Mouse (Mus musculus) forebrain, embryonic 16.5 days (tissue): ENCODE measurements around the gene Tmem43. TPM values are rescaled to one million over a fixed set of nuclear protein-coding genes. Genes with fewer than 3 reads are reported as not detected.
A peak's percentile ranks its signal among the peaks of the same experiment; 100 is the strongest.
"Not testable (repeated sequence)": the region's sequence is repeated elsewhere in the genome, so short reads cannot be mapped to it uniquely, and the experiment has no call there.

Experiments used
- ATAC-seq: fragments of 200-750 bp; cut with Nextera tagmentation; 2 replicates; pipeline ENCODE4 v1.8.0; 2017; ENCODE audit warnings: mild to moderate bottlenecking, moderate library complexity
- H3K27ac ChIP-seq: fragments of 300-500 bp; sonication (generic); 2 replicates; pipeline ENCODE4 v1.5.1; 2014; ENCODE audit warnings: low read length, control low read depth
- H3K27me3 ChIP-seq: fragments of 300-500 bp; sonication (generic); replicated peaks from 2 replicates; pipeline ENCODE4 v1.6.1; 2014; ENCODE audit warnings: low read length; ENCODE audit not compliant: control insufficient read depth, insufficient read depth
- H3K36me3 ChIP-seq: fragments of 300-500 bp; sonication (generic); 2 replicates; pipeline ENCODE4 v1.6.1; 2014; ENCODE audit not compliant: control insufficient read depth, insufficient read depth
- H3K4me1 ChIP-seq: fragments of 300-500 bp; sonication (generic); replicated peaks from 2 replicates; pipeline ENCODE4 v1.6.1; 2014; ENCODE audit warnings: low read length; ENCODE audit not compliant: control insufficient read depth, insufficient read depth
- H3K4me2 ChIP-seq: fragments of 300-500 bp; sonication (generic); 2 replicates; pipeline ENCODE4 v1.6.1; 2014; ENCODE audit warnings: mild to moderate bottlenecking, low read length, control low read depth
- H3K4me3 ChIP-seq: fragments of 300-500 bp; sonication (generic); replicated peaks from 2 replicates; pipeline ENCODE4 v1.5.1; 2014; ENCODE audit warnings: mild to moderate bottlenecking, low read length, control low read depth
- H3K9ac ChIP-seq: fragments of 300-500 bp; sonication (generic); replicated peaks from 2 replicates; pipeline ENCODE4 v1.6.1; 2014; ENCODE audit warnings: low read depth, low read length, control low read depth
- H3K9me3 ChIP-seq: fragments of 300-500 bp; sonication (generic); 2 replicates; pipeline ENCODE4 v1.6.1; 2016; ENCODE audit warnings: low read length; ENCODE audit not compliant: control insufficient read depth
- WGBS: fragments of 180-500 bp; shearing (Covaris S2); extraction: QIAGEN DNeasy Blood & Tissue Kit; methylation state at CpG from one replicate; pipeline ENCODE4 v1.1.7; 2014; 5-methylcytosine and 5-hydroxymethylcytosine counted together
- polyA plus RNA-seq: library from polyadenylated mRNA; unstranded; fragments of >200 nt; fragmentation: Nextera tagmentation; extraction: Ambion mirVana; gene quantifications from 2 replicates; pipeline ENCODE4 v1.2.1, GENCODE M21; 2015

Gene Tmem43
- polyA plus RNA-seq, 1 experiment from 2014 or later = 60.6 TPM

GRCm38 (mm10) chr6:91459471-91459870 is 14.0 kb upstream of the Tmem43 start:
- Histone ChIP-seq H3K27me3 (no peaks in the 10 kb centered on the region), H3K4me3 (no peak overlapping the region), H3K4me2 (no peak overlapping the region), H3K9me3 (no peaks in the 10 kb centered on the region), H3K27ac (no peak overlapping the region), H3K9ac (no peak overlapping the region), H3K36me3 (no peaks in the 10 kb centered on the region; the same call in 1 of the 2 replicates), H3K4me1 (no peaks in the 10 kb centered on the region)
- 96% methylated on average over 1 of the region's 1 CpGs for WGBS
- ATAC-seq = no peak

GRCm38 (mm10) chr6:91465756-91466155 is 7.7 kb upstream of the Tmem43 start:
- Histone ChIP-seq H3K9me3 (no peaks in the 10 kb centered on the region), H3K4me2 (no peak overlapping the region), H3K36me3 (peaks cover 2% of the 10 kb centered on the region; the same call in 1 of the 2 replicates), H3K4me1 (no peaks in the 10 kb centered on the region), H3K4me3 (no peak overlapping the region), H3K9ac (no peak overlapping the region), H3K27me3 (no peaks in the 10 kb centered on the region), H3K27ac (no peak overlapping the region)
- 92% methylated on average over 2 of the region's 2 CpGs for WGBS
- ATAC-seq = no peak

- H3K27ac ChIP-seq = no peak overlapping the region
- H3K4me2 ChIP-seq = no peak overlapping the region
- H3K27me3 ChIP-seq = no peaks in the 10 kb centered on the region
- no peaks in the 10 kb centered on the region for H3K9me3 ChIP-seq
- WGBS = 86% methylated on average over 1 of the region's 1 CpGs
- H3K9ac ChIP-seq = no peak overlapping the region
- no peak overlapping the region for H3K4me3 ChIP-seq
- peaks cover 7% of the 10 kb centered on the region for H3K4me1 ChIP-seq
- no peak for ATAC-seq
- H3K36me3 ChIP-seq = peaks cover 2% of the 10 kb centered on the region; the same call in 1 of the 2 replicates
Observed at GRCm38 (mm10) chr6:91467106-91467505, 6.4 kb upstream of the Tmem43 start.

- 87% methylated on average over 2 of the region's 2 CpGs for WGBS
- Histone ChIP-seq H3K4me2 (no peak overlapping the region), H3K9me3 (no peaks in the 10 kb centered on the region), H3K27ac (no peak overlapping the region), H3K9ac (no peak overlapping the region), H3K4me3 (no peak overlapping the region), H3K27me3 (no peaks in the 10 kb centered on the region), H3K36me3 (no peaks in the 10 kb centered on the region), H3K4me1 (peaks cover 29% of the 10 kb centered on the region)
- ATAC-seq = no peak
Observed at GRCm38 (mm10) chr6:91470712-91471111, 2.8 kb upstream of the Tmem43 start.

GRCm38 (mm10) chr6:91471427-91471826 is 2.1 kb upstream of the Tmem43 start:
- not testable (repeated sequence) for H3K4me2 ChIP-seq, H3K36me3 ChIP-seq, H3K27me3 ChIP-seq, H3K9me3 ChIP-seq, H3K9ac ChIP-seq, H3K4me3 ChIP-seq, ATAC-seq, H3K27ac ChIP-seq
- peaks cover 30% of the 10 kb centered on the region for H3K4me1 ChIP-seq
- 89% methylated on average over 3 of the region's 3 CpGs for WGBS

GRCm38 (mm10) chr6:91472319-91472718 is 1.2 kb upstream of the Tmem43 start:
- Histone ChIP-seq H3K4me3 (peak overlapping the region; percentile 92), H3K27ac (no peak overlapping the region), H3K9ac (peak overlapping the region; percentile 81), H3K4me2 (peak overlapping the region; percentile 69), H3K9me3 (no peaks in the 10 kb centered on the region), H3K4me1 (peaks cover 30% of the 10 kb centered on the region), H3K27me3 (no peaks in the 10 kb centered on the region), H3K36me3 (no peaks in the 10 kb centered on the region)
- no peak for ATAC-seq
- WGBS = 26% methylated on average over 6 of the region's 6 CpGs

- peak overlapping the region; percentile 94 for H3K4me2 ChIP-seq
- WGBS = under 1% methylated on average over 27 of the region's 27 CpGs
- peak; percentile 47 for ATAC-seq
- peaks cover 10% of the 10 kb centered on the region for H3K36me3 ChIP-seq
- peak overlapping the region; percentile 78 for H3K9ac ChIP-seq
- peak overlapping the region; percentile 92 for H3K4me3 ChIP-seq
- no peaks in the 10 kb centered on the region for H3K27me3 ChIP-seq
- peaks cover 30% of the 10 kb centered on the region for H3K4me1 ChIP-seq
- no peaks in the 10 kb centered on the region for H3K9me3 ChIP-seq
- no peak overlapping the region for H3K27ac ChIP-seq
Observed at GRCm38 (mm10) chr6:91473805-91474440, 420 bp downstream of the Tmem43 start.

- peaks cover 30% of the 10 kb centered on the region for H3K4me1 ChIP-seq
- no peaks in the 10 kb centered on the region for H3K27me3 ChIP-seq
- 44% methylated on average over 9 of the region's 9 CpGs for WGBS
- no peak overlapping the region for H3K27ac ChIP-seq
- H3K9ac ChIP-seq = peak overlapping the region; percentile 78
- H3K4me2 ChIP-seq = peak overlapping the region; percentile 94
- peak overlapping the region; percentile 92 for H3K4me3 ChIP-seq
- ATAC-seq = no peak
- H3K36me3 ChIP-seq = peaks cover 13% of the 10 kb centered on the region
- H3K9me3 ChIP-seq = no peaks in the 10 kb centered on the region
Observed at GRCm38 (mm10) chr6:91474441-91475190, 1.1 kb downstream of the Tmem43 start.

- no peak overlapping the region for H3K4me3 ChIP-seq
- no peak overlapping the region for H3K9ac ChIP-seq
- ATAC-seq = no peak
- H3K9me3 ChIP-seq = no peaks in the 10 kb centered on the region
- WGBS = 100% methylated on average over 2 of the region's 2 CpGs
- H3K4me1 ChIP-seq = peaks cover 29% of the 10 kb centered on the region
- H3K27me3 ChIP-seq = no peaks in the 10 kb centered on the region
- no peak overlapping the region for H3K27ac ChIP-seq
- peaks cover 27% of the 10 kb centered on the region for H3K36me3 ChIP-seq
- no peak overlapping the region for H3K4me2 ChIP-seq
Observed at GRCm38 (mm10) chr6:91476541-91476940, 3.0 kb downstream of the Tmem43 start.
